Mouse (Mus musculus) lung, embryonic 15.5 days (tissue): ENCODE data around the gene Poldip2. TPM values are rescaled to one million over a fixed set of nuclear protein-coding genes. Genes with fewer than 3 reads are reported as not detected.

Source experiments
- polyA plus RNA-seq: library from polyadenylated mRNA; unstranded; fragments of >200 nt; fragmentation: Nextera tagmentation; extraction: Ambion mirVana; gene quantifications from 2 replicates; pipeline ENCODE4 v1.2.1, GENCODE M21; 2015

The Poldip2 gene
- polyA plus RNA-seq, 1 experiment from 2014 or later = 158 TPM

Other genes with a start within 250 kb of the Poldip2 start
- gene BC030499, start 221.4 kb upstream of the Poldip2 start, polyA plus RNA-seq = 0.10 and 0.25 TPM in 2 replicates
- gene Spag5, start 210.7 kb upstream of the Poldip2 start, polyA plus RNA-seq = 44.8 and 49.9 TPM in 2 replicates
- gene Aldoc, start 189.2 kb upstream of the Poldip2 start, polyA plus RNA-seq = 7.7 and 8.1 TPM in 2 replicates
- 75.5 and 78.5 TPM in 2 replicates for gene Pigs, start 183.8 kb upstream of the Poldip2 start, polyA plus RNA-seq
- 33.4 and 35.7 TPM in 2 replicates for gene Unc119, start 168.7 kb upstream of the Poldip2 start, polyA plus RNA-seq
- 0.35 and 1.9 TPM in 2 replicates for gene Foxn1, start 125.6 kb upstream of the Poldip2 start, polyA plus RNA-seq
- 0.06 and 0.12 TPM in 2 replicates for gene Slc13a2, start 90.0 kb upstream of the Poldip2 start, polyA plus RNA-seq
- gene Slc46a1, start 46.5 kb upstream of the Poldip2 start, polyA plus RNA-seq = 11.7 and 12.0 TPM in 2 replicates
- 0.91 and 0.96 TPM in 2 replicates for gene Sarm1, start 14.4 kb upstream of the Poldip2 start, polyA plus RNA-seq
- 1.2 and 10.2 TPM in 2 replicates for gene Vtn, start 13.1 kb upstream of the Poldip2 start, polyA plus RNA-seq
- not detected in 2 replicates for gene Sebox, start 8.7 kb upstream of the Poldip2 start, polyA plus RNA-seq
- 44.4 and 48.3 TPM in 2 replicates for gene Tmem199, start within 50 bp of the Poldip2 start, polyA plus RNA-seq
- gene Tnfaip1, start 24.1 kb downstream of the Poldip2 start, polyA plus RNA-seq = 83.0 and 83.1 TPM in 2 replicates
- gene Ift20, start 24.2 kb downstream of the Poldip2 start, polyA plus RNA-seq = 134 and 137 TPM in 2 replicates
- 73.2 and 79.5 TPM in 2 replicates for gene Tmem97, start 38.6 kb downstream of the Poldip2 start, polyA plus RNA-seq
- gene Nlk, start 185.2 kb downstream of the Poldip2 start, polyA plus RNA-seq = 12.0 and 14.0 TPM in 2 replicates
- gene Ccnq, start 239.5 kb downstream of the Poldip2 start, polyA plus RNA-seq = 40.2 and 40.9 TPM in 2 replicates